Mouse (Mus musculus) heart, embryonic 13.5 days (tissue): Measurements from ENCODE around the gene Asb18. TPM values are rescaled to one million over a fixed set of nuclear protein-coding genes. Genes with fewer than 3 reads are reported as not detected.

Source experiments
- ATAC-seq: fragments of 200-750 bp; cut with Nextera tagmentation; 2 replicates; pipeline ENCODE4 v1.8.0; 2017; ENCODE audit warnings: moderate TSS enrichment; ENCODE audit not compliant: insufficient number of reproducible peaks, low FRiP score, low TSS enrichment; ENCODE audit errors: extremely low read depth
- H3K27ac ChIP-seq: fragments of 300-500 bp; sonication (generic); replicated peaks from 2 replicates; pipeline ENCODE4 v1.5.1; 2015; ENCODE audit warnings: moderate library complexity, mild to moderate bottlenecking, inconsistent platforms
- H3K27me3 ChIP-seq: fragments of 300-500 bp; sonication (generic); replicated peaks from 2 replicates; pipeline ENCODE4 v1.6.1; 2015; ENCODE audit warnings: mild to moderate bottlenecking, inconsistent platforms
- H3K36me3 ChIP-seq: fragments of 300-500 bp; sonication (generic); 2 replicates; pipeline ENCODE4 v1.6.1; 2015; ENCODE audit warnings: mild to moderate bottlenecking, inconsistent platforms
- H3K4me1 ChIP-seq: fragments of 300-500 bp; sonication (generic); 2 replicates; pipeline ENCODE4 v1.6.1; 2015; ENCODE audit warnings: inconsistent platforms
- H3K4me2 ChIP-seq: fragments of 300-500 bp; sonication (generic); 2 replicates; pipeline ENCODE4 v1.6.1; 2015; ENCODE audit warnings: inconsistent platforms, mild to moderate bottlenecking, moderate library complexity
- H3K4me3 ChIP-seq: fragments of 300-500 bp; sonication (generic); 2 replicates; pipeline ENCODE4 v1.5.1; 2015; ENCODE audit warnings: moderate library complexity, mild to moderate bottlenecking, inconsistent platforms
- H3K9ac ChIP-seq: fragments of 300-500 bp; sonication (generic); 2 replicates; pipeline ENCODE4 v1.6.1; 2015; ENCODE audit warnings: inconsistent platforms, mild to moderate bottlenecking, moderate library complexity
- H3K9me3 ChIP-seq: fragments of 300-500 bp; sonication (generic); 2 replicates; pipeline ENCODE4 v1.6.1; 2016; ENCODE audit warnings: inconsistent platforms
- WGBS: fragments of 180-500 bp; shearing (Covaris S2); methylation state at CpG from one replicate; pipeline ENCODE4 v1.1.7; 2015; ENCODE audit warnings: mixed read lengths; 5-methylcytosine and 5-hydroxymethylcytosine counted together
- polyA plus RNA-seq: library from polyadenylated mRNA; unstranded; fragments of >200 nt; fragmentation: Nextera tagmentation; extraction: Ambion mirVana; gene quantifications from 2 replicates; pipeline ENCODE4 v1.2.1, GENCODE M21; 2015

Asb18 gene
- polyA plus RNA-seq, 1 experiment from 2014 or later, result 0.56 TPM

- no peak for ATAC-seq
- peaks cover 96% of the 10 kb centered on the region for H3K27me3 ChIP-seq
- H3K9me3 ChIP-seq, result no peaks in the 10 kb centered on the region
- H3K27ac ChIP-seq, result no peak overlapping the region
- H3K4me3 ChIP-seq, result peak overlapping the region; percentile 49
- no peaks in the 10 kb centered on the region for H3K36me3 ChIP-seq
- H3K4me2 ChIP-seq, result peak overlapping the region; percentile 69
- peaks cover 24% of the 10 kb centered on the region for H3K4me1 ChIP-seq
- H3K9ac ChIP-seq, result 0 out of 2 replicates have a peak overlapping the region, but pooled peaks have one; percentile 53
- 5% methylated on average over 15 of the region's 15 CpGs for WGBS
Measured at GRCm38 (mm10) chr1:89942395-89942976, 72.0 kb downstream of the Asb18 start.

GRCm38 (mm10) chr1:89941701-89942381, 72.6 kb downstream of the Asb18 start:
- Histone ChIP-seq H3K27me3 (peaks cover 96% of the 10 kb centered on the region), H3K36me3 (no peaks in the 10 kb centered on the region), H3K4me2 (peak overlapping the region; percentile 69), H3K9me3 (no peaks in the 10 kb centered on the region), H3K4me3 (peak overlapping the region; percentile 49), H3K9ac (peak overlapping the region; percentile 53), H3K4me1 (peaks cover 24% of the 10 kb centered on the region), H3K27ac (no peak overlapping the region)
- no peak for ATAC-seq
- WGBS, result under 1% methylated on average over 40 of the region's 40 CpGs

GRCm38 (mm10) chr1:89940961-89941524, 73.4 kb downstream of the Asb18 start:
- H3K4me2 ChIP-seq, result peak overlapping the region; percentile 69
- WGBS, result 18% methylated on average over 15 of the region's 15 CpGs
- no peaks in the 10 kb centered on the region for H3K36me3 ChIP-seq

GRCm38 (mm10) chr1:89939981-89940726, 74.3 kb downstream of the Asb18 start:
- WGBS, result 4% methylated on average over 34 of the region's 34 CpGs
- Histone ChIP-seq H3K4me1 (peaks cover 24% of the 10 kb centered on the region), H3K9ac (no peak overlapping the region), H3K4me3 (peak overlapping the region; percentile 21), H3K36me3 (no peaks in the 10 kb centered on the region), H3K9me3 (no peaks in the 10 kb centered on the region), H3K27ac (no peak overlapping the region), H3K4me2 (peak overlapping the region; percentile 54), H3K27me3 (peaks cover 99% of the 10 kb centered on the region)
- ATAC-seq, result no peak

More at GRCm38 (mm10) chr1:89940961-89941524, 73.4 kb downstream of the Asb18 start:
- Histone ChIP-seq H3K9me3 (no peaks in the 10 kb centered on the region), H3K4me3 (no peak overlapping the region), H3K9ac (no peak overlapping the region), H3K4me1 (peaks cover 24% of the 10 kb centered on the region), H3K27ac (no peak overlapping the region), H3K27me3 (peaks cover 99% of the 10 kb centered on the region)
- no peak for ATAC-seq

GRCm38 (mm10) chr1:89939596-89939960, 74.9 kb downstream of the Asb18 start:
- H3K9ac ChIP-seq, result no peak overlapping the region
- 20% methylated on average over 16 of the region's 16 CpGs for WGBS
- no peak overlapping the region for H3K27ac ChIP-seq
- peaks cover 99% of the 10 kb centered on the region for H3K27me3 ChIP-seq
- H3K4me3 ChIP-seq, result no peak overlapping the region
- H3K9me3 ChIP-seq, result no peaks in the 10 kb centered on the region
- H3K4me2 ChIP-seq, result no peak overlapping the region
- ATAC-seq, result no peak
- H3K4me1 ChIP-seq, result peaks cover 24% of the 10 kb centered on the region
- no peaks in the 10 kb centered on the region for H3K36me3 ChIP-seq

- Histone ChIP-seq H3K4me2 (no peak overlapping the region), H3K9ac (no peak overlapping the region), H3K36me3 (no peaks in the 10 kb centered on the region), H3K27me3 (peaks cover 99% of the 10 kb centered on the region), H3K4me1 (peaks cover 24% of the 10 kb centered on the region), H3K9me3 (no peaks in the 10 kb centered on the region), H3K4me3 (no peak overlapping the region), H3K27ac (no peak overlapping the region)
- ATAC-seq, result no peak
- 25% methylated on average over 16 of the region's 16 CpGs for WGBS
Measured at GRCm38 (mm10) chr1:89938884-89939595, 75.4 kb downstream of the Asb18 start.

GRCm38 (mm10) chr1:89935493-89936348, 78.7 kb downstream of the Asb18 start:
- 1% methylated on average over 27 of the region's 29 CpGs for WGBS
- Histone ChIP-seq H3K36me3 (no peaks in the 10 kb centered on the region), H3K9me3 (no peaks in the 10 kb centered on the region), H3K4me2 (no peak overlapping the region), H3K27ac (no peak overlapping the region), H3K4me1 (peaks cover 14% of the 10 kb centered on the region), H3K9ac (no peak overlapping the region), H3K27me3 (peaks cover 99% of the 10 kb centered on the region), H3K4me3 (no peak overlapping the region)
- no peak for ATAC-seq

GRCm38 (mm10) chr1:89934316-89935260, 79.9 kb downstream of the Asb18 start:
- Histone ChIP-seq H3K9ac (no peak overlapping the region), H3K4me2 (no peak overlapping the region), H3K27ac (no peak overlapping the region), H3K4me3 (no peak overlapping the region), H3K9me3 (no peaks in the 10 kb centered on the region), H3K36me3 (no peaks in the 10 kb centered on the region), H3K4me1 (peaks cover 19% of the 10 kb centered on the region), H3K27me3 (peaks cover 99% of the 10 kb centered on the region)
- ATAC-seq, result no peak
- 7% methylated on average over 19 of the region's 19 CpGs for WGBS

GRCm38 (mm10) chr1:89933786-89934185, 80.7 kb downstream of the Asb18 start:
- Histone ChIP-seq H3K27ac (no peak overlapping the region), H3K9me3 (no peaks in the 10 kb centered on the region), H3K36me3 (no peaks in the 10 kb centered on the region), H3K4me3 (no peak overlapping the region), H3K4me2 (no peak overlapping the region), H3K27me3 (peaks cover 99% of the 10 kb centered on the region), H3K4me1 (peaks cover 25% of the 10 kb centered on the region), H3K9ac (no peak overlapping the region)
- 2% methylated on average over 21 of the region's 21 CpGs for WGBS
- no peak for ATAC-seq
